Mouse (Mus musculus) neutrophil, adult 59 days (primary cell): ENCODE data around the gene Tjp3. TPM values are rescaled to one million over a fixed set of nuclear protein-coding genes. Genes with fewer than 3 reads are reported as not detected.

Experiments
- total RNA-seq, 2 experiments: library from RNA; stranded (reverse); gene quantifications; 1 replicate in 1 of 2; 2 replicates in 1 of 2; pipeline ENCODE4 v1.2.4; 2023

The Tjp3 gene
- total RNA-seq = 1 to 10 TPM; 5.1 to 5.4 TPM

DNA sequence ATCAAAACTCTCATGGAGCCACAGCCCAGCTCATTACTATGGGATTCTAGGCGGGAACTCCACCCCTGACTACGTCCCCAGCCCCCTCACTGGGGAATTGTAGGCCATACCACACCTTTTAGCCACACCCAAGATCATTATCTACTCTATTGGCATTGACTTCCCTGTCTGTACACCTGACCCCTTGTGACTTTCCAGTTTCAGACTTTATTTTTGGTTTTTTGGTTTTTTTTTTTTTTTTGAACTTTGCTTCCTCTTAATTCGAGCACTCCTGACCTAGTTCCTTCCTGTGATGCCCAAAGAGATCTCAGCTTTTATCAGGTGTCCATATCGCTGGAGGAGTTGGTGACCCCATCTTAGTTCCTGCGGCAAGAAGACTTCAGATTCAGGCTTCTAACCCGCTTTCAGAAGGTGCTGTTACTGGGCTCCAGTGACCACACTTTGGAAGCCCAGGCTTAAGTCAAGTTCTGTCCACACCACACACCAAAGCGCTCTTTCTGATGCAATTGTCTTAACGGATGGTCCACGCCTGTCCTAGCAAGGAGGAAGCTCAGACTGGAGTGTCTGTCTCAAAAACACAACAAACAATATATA, at the start of gene Tjp3:
Gene Tjp3, minus strand, starts transcription at position 71 of the 594 bp plus-strand sequence.

GRCm38 (mm10) chr10:81328386-81328785, 37.0 kb upstream of the Tjp3 start, which contains the start of gene Tbxa2r:
TSS of gene Tbxa2r (plus strand) at chr10:81328731.

GRCm38 (mm10) chr10:81320550-81321347, 29.4 kb upstream of the Tjp3 start, which contains the start of gene Cactin:
TSS of gene Cactin (plus strand) at chr10:81321103.

DNA sequence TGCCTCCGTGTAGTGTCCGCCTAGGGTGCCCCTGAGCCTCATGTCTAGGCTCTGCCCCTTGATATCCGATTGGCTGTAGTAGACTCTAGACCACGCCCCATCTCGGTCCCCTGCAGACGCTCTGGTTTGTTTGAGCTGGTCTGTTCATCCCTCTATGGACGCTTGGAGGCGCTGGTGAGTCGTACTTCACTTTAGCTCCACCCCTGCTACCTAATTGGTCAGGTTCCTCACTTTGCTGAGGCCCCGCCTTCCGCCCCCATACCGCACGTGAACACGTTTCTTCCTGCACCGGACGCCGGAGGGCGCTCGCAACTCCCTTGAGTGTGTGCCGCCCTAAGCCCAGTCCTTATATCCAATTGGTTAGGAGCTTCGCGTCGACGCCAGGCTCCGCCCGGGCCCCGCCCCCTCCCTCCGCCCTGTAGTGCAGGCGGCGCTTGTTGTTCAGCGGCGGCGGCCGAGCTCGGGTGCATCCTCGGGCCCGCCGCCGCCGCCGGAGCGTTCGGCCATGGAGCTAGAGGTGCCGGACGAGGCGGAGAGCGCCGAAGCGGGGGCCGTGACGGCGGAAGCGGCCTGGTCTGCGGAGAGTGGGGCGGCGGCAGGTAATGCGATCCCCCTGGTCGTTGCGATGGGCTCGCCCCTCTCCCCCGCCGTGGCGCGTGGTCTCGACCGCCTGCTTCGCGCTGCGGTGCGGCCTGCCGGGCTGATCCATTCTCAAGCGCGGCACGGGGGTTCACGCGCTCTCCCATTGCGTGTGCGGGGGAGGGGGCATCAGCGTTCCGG, 1.4 kb upstream of the Tjp3 start, which contains the start of gene Pip5k1c:
Gene Pip5k1c, plus strand, starts transcription at position 410 of the 780 bp plus-strand sequence.

DNA sequence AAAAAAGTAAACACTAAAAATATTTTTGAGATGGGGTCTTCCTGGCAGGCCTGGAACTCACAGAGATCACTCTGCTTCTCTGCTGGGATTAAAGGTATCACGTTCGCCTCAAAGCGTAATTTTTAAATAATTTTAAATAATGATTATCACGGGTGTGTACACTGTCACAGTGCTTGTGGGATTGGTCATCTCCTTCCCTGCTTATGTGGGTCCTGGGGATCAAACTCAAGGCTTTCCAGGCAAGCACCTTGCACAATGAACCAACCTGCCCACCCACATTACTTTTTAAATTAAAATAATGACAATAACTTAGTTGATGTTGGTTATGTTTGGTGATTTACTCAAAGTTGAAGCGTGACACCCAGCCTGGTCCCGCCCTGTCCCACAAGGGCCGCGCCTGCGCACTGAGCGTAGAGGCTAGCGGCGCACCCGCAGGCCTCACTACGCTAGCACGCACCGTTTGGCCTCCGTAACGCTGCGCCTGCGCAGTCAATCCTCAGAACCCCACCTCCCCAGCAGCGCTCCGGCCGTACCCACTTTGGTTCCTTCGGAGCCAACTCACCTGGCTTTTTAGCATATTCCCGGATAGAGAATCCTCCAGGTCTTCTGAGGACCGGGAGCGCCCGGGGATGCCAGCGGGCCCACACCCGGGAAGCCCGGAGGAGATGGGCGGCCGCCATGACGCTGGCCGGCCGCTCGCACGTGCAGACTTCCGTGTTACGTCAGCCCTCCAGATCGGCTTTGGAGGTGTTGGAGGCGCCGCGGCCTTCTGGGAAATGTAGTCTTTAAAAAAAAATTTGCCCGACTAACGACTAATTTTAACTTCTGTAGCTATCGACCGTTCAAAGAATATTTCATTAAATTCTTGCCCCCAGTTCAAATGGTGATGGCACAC, 24.9 kb downstream of the Tjp3 start, which contains the start of the genes Mrpl54 and Apba3:
Gene Mrpl54, minus strand, starts transcription at position 724 of the 895 bp plus-strand sequence.
Gene Apba3, plus strand, starts transcription at position 750 of the 895 bp plus-strand sequence.

DNA sequence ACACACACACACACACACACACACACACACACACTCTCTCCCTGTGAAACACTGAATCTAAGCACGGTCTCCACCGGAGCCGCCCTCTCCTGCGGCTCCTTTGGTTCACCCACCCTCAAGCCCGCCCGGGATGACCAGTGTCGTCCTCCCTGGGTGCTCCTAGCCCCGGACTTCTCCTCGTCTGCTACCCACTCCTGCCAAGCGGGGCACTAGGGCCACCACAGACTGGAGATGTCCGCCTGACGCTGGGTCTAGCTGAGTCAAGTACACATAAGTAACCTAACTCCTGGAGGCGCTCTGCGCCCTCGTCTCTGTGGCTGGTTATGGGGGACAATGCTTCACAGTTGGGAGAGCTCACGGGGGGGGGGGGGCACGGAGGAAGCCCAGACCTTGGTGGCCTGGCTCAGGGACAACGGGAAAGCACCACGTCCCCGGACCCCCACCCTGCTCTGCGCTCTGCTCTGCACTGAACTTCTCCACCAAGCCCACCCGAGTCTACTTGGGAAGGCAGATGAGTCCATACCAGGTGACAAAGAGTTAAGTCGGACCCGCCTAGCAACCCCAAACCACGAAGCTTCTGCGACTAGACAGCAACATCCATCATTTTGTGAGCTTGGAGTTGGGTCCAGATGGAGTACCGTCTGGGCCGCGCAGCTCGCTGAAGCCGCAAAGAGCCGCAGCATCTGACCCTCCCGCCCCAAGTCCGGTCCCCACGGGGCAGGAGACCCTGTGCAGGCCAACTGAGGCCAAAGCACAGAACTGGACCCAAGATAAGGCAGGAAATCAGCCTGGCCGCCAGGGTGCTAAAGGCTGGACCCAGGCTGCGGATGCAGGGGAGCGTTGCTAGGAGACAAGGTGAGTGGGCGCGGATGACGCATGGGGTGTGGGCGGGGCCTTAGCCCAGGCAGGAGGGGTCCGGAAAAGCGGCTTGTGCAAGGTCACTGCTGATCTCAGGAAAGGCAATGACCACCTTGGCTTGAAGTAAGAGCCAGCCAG, 38.7 kb downstream of the Tjp3 start, which contains the start of gene Matk:
Gene Matk, plus strand, starts transcription at position 512 of the 996 bp plus-strand sequence.

GRCm38 (mm10) chr10:81232580-81233225, 58.7 kb downstream of the Tjp3 start, which contains the start of gene Zfr2:
TSS of gene Zfr2 (plus strand) at chr10:81233155.

GRCm38 (mm10) chr10:81230438-81231332, 60.7 kb downstream of the Tjp3 start, which contains the start of gene Atcay:
TSS of gene Atcay (minus strand) at chr10:81230833.

Other genes with a start within 250 kb of the Tjp3 start
- 10 to 100 TPM; 49.0 to 54.7 TPM for gene Sgta, start 231.4 kb downstream of the Tjp3 start, total RNA-seq
- gene Thop1, start 221.5 kb downstream of the Tjp3 start, total RNA-seq = 1 to 10 TPM; 5.8 to 6.9 TPM
- gene Creb3l3, start 192.7 kb downstream of the Tjp3 start, total RNA-seq = 1 to 10 TPM in 1 of 2 experiments, under 1 TPM in 1; 0.64 to 1.2 TPM
- 10 to 100 TPM; 84.3 to 89.6 TPM for gene Map2k2, start 185.7 kb downstream of the Tjp3 start, total RNA-seq
- 10 to 100 TPM; 60.7 to 67.8 TPM for gene Zbtb7a, start 156.4 kb downstream of the Tjp3 start, total RNA-seq
- gene Pias4, start 123.7 kb downstream of the Tjp3 start, total RNA-seq = 10 to 100 TPM; 27.4 to 29.6 TPM
- 100 to 1,000 TPM; 738 to 811 TPM for gene Eef2, start 115.0 kb downstream of the Tjp3 start, total RNA-seq
- 10 to 100 TPM; 26.7 to 27.9 TPM for gene Dapk3, start 108.6 kb downstream of the Tjp3 start, total RNA-seq
- not detected for gene 4930442H23Rik, start 107.7 kb downstream of the Tjp3 start, total RNA-seq
- gene Nmrk2, start 89.5 kb downstream of the Tjp3 start, total RNA-seq = not detected
- not detected for gene Atcay, start 60.7 kb downstream of the Tjp3 start, total RNA-seq
- 1 to 10 TPM in 1 of 2 experiments, under 1 TPM in 1; 0.24 to 1.1 TPM for gene Zfr2, start 58.4 kb downstream of the Tjp3 start, total RNA-seq
- gene Matk, start 38.6 kb downstream of the Tjp3 start, total RNA-seq = 10 to 100 TPM in 1 of 2 experiments, 1 to 10 TPM in 1; 5.1 to 10.3 TPM
- 10 to 100 TPM; 33.8 to 41.6 TPM for gene Mrpl54, start 24.6 kb downstream of the Tjp3 start, total RNA-seq
- 10 to 100 TPM; 26.1 to 28.4 TPM for gene Apba3, start 24.6 kb downstream of the Tjp3 start, total RNA-seq
- 10 to 100 TPM; 92.2 TPM for gene Pip5k1c, start 1.4 kb upstream of the Tjp3 start, total RNA-seq
- 10 to 100 TPM; 25.0 to 30.3 TPM for gene Cactin, start 29.5 kb upstream of the Tjp3 start, total RNA-seq
- gene Tbxa2r, start 37.1 kb upstream of the Tjp3 start, total RNA-seq = under 1 TPM; 0.49 to 0.58 TPM
- not detected for gene Gipc3, start 51.7 kb upstream of the Tjp3 start, total RNA-seq
- gene Hmg20b, start 58.9 kb upstream of the Tjp3 start, total RNA-seq = 10 to 100 TPM; 41.7 to 57.4 TPM
- 10 to 100 TPM; 16.0 to 20.4 TPM for gene Mfsd12, start 65.9 kb upstream of the Tjp3 start, total RNA-seq
- gene 4930404N11Rik, start 74.2 kb upstream of the Tjp3 start, total RNA-seq = 1 to 10 TPM; 4.5 to 5.1 TPM
- gene Fzr1, start 86.9 kb upstream of the Tjp3 start, total RNA-seq = 10 to 100 TPM; 49.9 to 55.8 TPM
- 10 to 100 TPM; 16.9 to 19.6 TPM for gene Dohh, start 92.8 kb upstream of the Tjp3 start, total RNA-seq
- 1 to 10 TPM in 1 of 2 experiments, under 1 TPM in 1; 0.35 to 1.0 TPM for gene Gm48551, start 92.9 kb upstream of the Tjp3 start, total RNA-seq
- gene Gm48552, start 97.4 kb upstream of the Tjp3 start, total RNA-seq = not detected
- 1 to 10 TPM; 5.6 to 9.3 TPM for gene Smim24, start 101.5 kb upstream of the Tjp3 start, total RNA-seq
- 10 to 100 TPM; 59.7 to 65.2 TPM for gene Nfic, start 164.1 kb upstream of the Tjp3 start, total RNA-seq
- gene Celf5, start 191.1 kb upstream of the Tjp3 start, total RNA-seq = under 1 TPM in 1 of 2 experiments, not detected in 1; 0.46 TPM
- 100 to 1,000 TPM; 112 to 133 TPM for gene Ncln, start 204.8 kb upstream of the Tjp3 start, total RNA-seq
- gene S1pr4, start 208.6 kb upstream of the Tjp3 start, total RNA-seq = 10 to 100 TPM; 68.9 to 87.5 TPM
- 10 to 100 TPM; 36.8 to 37.6 TPM for gene Gna15, start 232.6 kb upstream of the Tjp3 start, total RNA-seq